Mouse (Mus musculus): ENCODE measurements around the gene Iqschfp. TPM values are rescaled to one million over a fixed set of nuclear protein-coding genes. Genes with fewer than 3 reads are reported as not detected.
A peak's percentile ranks its signal among the peaks of the same experiment; 100 is the strongest.

Gene Iqschfp
- polyA plus RNA-seq, 1 experiment from 2014 or later = not detected

DNA sequence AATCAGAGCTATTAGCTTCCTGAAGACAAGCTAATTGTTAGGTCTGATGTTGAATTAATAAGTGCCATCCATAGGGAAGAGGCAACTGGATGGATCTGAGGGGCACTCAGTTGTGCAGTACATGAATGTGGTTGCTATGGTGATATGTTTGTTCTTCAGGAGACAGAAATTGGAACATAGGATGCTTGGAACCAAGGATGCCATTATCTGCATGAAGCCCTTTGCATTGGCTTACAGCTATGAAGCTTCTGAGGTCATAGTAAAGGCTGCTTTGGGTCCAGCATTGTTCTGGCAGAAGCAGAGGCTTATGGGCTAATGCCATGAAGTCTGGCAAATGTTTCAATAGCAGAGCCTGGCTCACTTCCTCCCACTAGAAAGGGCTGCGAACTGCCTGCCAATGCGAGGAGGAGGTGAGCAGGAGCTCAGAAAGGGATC is 511.8 kb downstream of the Iqschfp start:
- Histone ChIP-seq H3K27ac (ENCODE audit: poor library complexity, severe bottlenecking) (no peak overlapping the region), H3K9ac (no peak overlapping the region), H3K4me1 (replicated peaks) (peaks cover 11% of the 10 kb centered on the region), H3K4me2 (no peak overlapping the region), H3K4me3 (no peak overlapping the region), H3K36me3 (no peaks in the 10 kb centered on the region), H3K9me3 (replicated peaks) (no peaks in the 10 kb centered on the region), H3K27me3 (replicated peaks) (no peaks in the 10 kb centered on the region)
- ATAC-seq (ENCODE audit: insufficient number of reproducible peaks, low FRiP score) = no peak
- WGBS = 85% methylated on average over 2 of the region's 2 CpGs

- Histone ChIP-seq H3K9me3 (replicated peaks) (no peaks in the 10 kb centered on the region), H3K4me1 (replicated peaks) (peaks cover 11% of the 10 kb centered on the region), H3K27me3 (replicated peaks) (no peaks in the 10 kb centered on the region), H3K4me2 (no peak overlapping the region), H3K36me3 (no peaks in the 10 kb centered on the region), H3K27ac (ENCODE audit: poor library complexity, severe bottlenecking) (no peak overlapping the region), H3K9ac (no peak overlapping the region), H3K4me3 (no peak overlapping the region)
- no peak for ATAC-seq (ENCODE audit: insufficient number of reproducible peaks, low FRiP score)
- WGBS = 45% methylated on average over 5 of the region's 5 CpGs
Observed at GRCm38 (mm10) chr3:68405724-68406123, 513.7 kb downstream of the Iqschfp start.

DNA sequence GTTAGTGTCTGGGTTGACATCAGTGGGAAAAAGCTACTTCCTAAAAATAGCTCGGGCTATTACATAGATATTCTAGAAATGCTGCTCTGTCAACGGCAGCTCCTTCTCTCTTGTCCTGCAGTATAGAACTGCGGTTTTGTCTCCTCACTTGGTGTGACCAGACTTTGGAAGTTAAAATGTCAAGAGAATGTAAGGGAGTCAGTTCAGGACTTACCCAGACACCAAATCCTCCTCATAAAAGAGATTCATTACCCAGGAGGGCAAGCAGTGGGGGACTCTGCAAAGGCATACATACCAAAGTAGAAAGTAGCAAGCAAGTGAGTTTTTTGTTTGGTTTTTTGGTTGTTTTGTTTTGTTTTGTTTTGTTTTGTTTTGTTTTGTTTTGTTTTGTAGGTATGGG is 520.2 kb downstream of the Iqschfp start:
- WGBS = 18% methylated on average over 3 of the region's 3 CpGs
- Histone ChIP-seq H3K4me3 (no peak overlapping the region), H3K9me3 (replicated peaks) (no peaks in the 10 kb centered on the region), H3K27me3 (replicated peaks) (no peaks in the 10 kb centered on the region), H3K9ac (no peak overlapping the region), H3K4me1 (replicated peaks) (peaks cover 11% of the 10 kb centered on the region), H3K27ac (ENCODE audit: poor library complexity, severe bottlenecking) (no peak overlapping the region), H3K36me3 (no peaks in the 10 kb centered on the region), H3K4me2 (no peak overlapping the region)
- ATAC-seq (ENCODE audit: insufficient number of reproducible peaks, low FRiP score) = no peak

GRCm38 (mm10) chr3:68419792-68420191 is 527.8 kb downstream of the Iqschfp start:
- Histone ChIP-seq H3K4me2 (no peak overlapping the region), H3K27ac (ENCODE audit: poor library complexity, severe bottlenecking) (no peak overlapping the region), H3K9ac (no peak overlapping the region), H3K4me3 (no peak overlapping the region), H3K4me1 (replicated peaks) (no peaks in the 10 kb centered on the region), H3K9me3 (replicated peaks) (no peaks in the 10 kb centered on the region), H3K27me3 (replicated peaks) (no peaks in the 10 kb centered on the region; the same call in 1 of the 2 replicates), H3K36me3 (no peaks in the 10 kb centered on the region)
- ATAC-seq (ENCODE audit: insufficient number of reproducible peaks, low FRiP score) = no peak
- WGBS = 86% methylated on average over 4 of the region's 4 CpGs

DNA sequence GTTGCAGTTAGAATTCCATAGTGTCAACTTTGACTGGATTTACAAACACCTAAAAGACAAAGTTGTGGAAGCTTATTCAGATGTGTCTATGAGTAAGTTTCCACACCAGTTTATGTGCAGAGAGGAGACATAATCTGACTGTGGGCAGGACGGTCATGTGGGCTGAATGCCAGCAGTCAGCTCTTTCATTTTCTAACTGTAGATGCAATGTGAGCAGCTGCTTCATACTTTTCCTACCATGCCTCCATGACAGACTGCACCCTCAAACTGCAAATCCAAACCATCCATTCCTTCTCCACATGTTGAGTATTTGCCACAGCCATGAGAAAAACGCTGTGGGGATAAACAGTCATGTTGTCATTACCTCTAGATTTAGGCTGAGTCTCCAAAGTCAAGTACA is 528.9 kb downstream of the Iqschfp start:
- WGBS = 65% methylated on average over 2 of the region's 2 CpGs
- no peak overlapping the region for H3K4me2 ChIP-seq

DNA sequence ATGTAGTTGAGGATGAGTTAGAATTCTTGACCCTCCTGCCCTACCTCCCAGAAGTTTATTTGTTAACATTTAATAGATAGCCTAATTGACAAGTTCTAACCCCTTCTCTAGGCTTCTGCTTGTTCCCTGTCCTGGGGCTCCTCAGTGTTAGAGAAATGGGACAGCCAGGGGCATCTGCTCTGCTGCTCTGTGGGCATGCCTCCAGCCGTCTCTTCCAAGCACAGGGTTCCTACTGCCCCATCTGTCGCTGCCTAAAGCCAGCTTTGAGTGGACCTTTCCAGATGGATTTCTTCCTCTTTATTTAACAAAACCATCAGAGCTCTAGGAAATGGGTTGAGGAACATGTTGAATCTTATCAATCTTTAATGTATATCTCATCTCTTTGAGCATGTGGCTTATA is 529.8 kb downstream of the Iqschfp start:
- WGBS = 74% methylated on average over 2 of the region's 2 CpGs
- no peak for ATAC-seq (ENCODE audit: insufficient number of reproducible peaks, low FRiP score)
- no peak overlapping the region for H3K9ac ChIP-seq

More for the DNA sequence above, 528.9 kb downstream of the Iqschfp start:
- no peaks in the 10 kb centered on the region for H3K4me1 ChIP-seq (replicated peaks)
- H3K27me3 ChIP-seq (replicated peaks) = no peaks in the 10 kb centered on the region; the same call in 1 of the 2 replicates
- H3K9ac ChIP-seq = no peak overlapping the region
- no peaks in the 10 kb centered on the region for H3K36me3 ChIP-seq
- ATAC-seq (ENCODE audit: insufficient number of reproducible peaks, low FRiP score) = no peak
- no peaks in the 10 kb centered on the region for H3K9me3 ChIP-seq (replicated peaks)
- no peak overlapping the region for H3K27ac ChIP-seq (ENCODE audit: poor library complexity, severe bottlenecking)
- no peak overlapping the region for H3K4me3 ChIP-seq

DNA sequence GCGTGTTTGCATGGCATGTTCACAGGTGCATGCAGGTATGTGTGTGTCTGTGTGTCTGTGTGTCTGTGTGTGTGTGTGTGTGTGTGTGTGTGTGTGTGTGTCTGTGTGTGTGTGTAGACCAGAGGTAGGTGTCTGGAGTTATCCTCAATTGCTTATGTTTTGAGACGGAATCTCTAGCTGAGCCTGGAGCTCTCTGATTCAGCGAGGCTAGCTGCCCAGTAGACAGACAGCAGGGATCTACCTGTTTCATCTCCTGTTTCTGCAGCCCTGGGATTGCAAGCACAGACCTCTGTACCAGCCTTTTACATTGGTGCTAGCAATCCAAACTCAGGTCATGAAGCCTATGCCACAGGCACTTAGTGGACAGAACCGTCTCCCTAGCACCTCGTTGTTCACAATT is 536.0 kb downstream of the Iqschfp start:
- H3K4me3 ChIP-seq = no peak overlapping the region
- H3K36me3 ChIP-seq = no peaks in the 10 kb centered on the region
- no peak overlapping the region for H3K4me2 ChIP-seq
- H3K27ac ChIP-seq (ENCODE audit: poor library complexity, severe bottlenecking) = no peak overlapping the region
- ATAC-seq (ENCODE audit: insufficient number of reproducible peaks, low FRiP score) = no peak
- H3K9ac ChIP-seq = no peak overlapping the region
- H3K9me3 ChIP-seq (replicated peaks) = no peaks in the 10 kb centered on the region
- no peaks in the 10 kb centered on the region for H3K27me3 ChIP-seq (replicated peaks)
- WGBS = 84% methylated on average over 5 of the region's 5 CpGs
- H3K4me1 ChIP-seq (replicated peaks) = no peaks in the 10 kb centered on the region

More for the DNA sequence above, 529.8 kb downstream of the Iqschfp start:
- Histone ChIP-seq H3K27ac (ENCODE audit: poor library complexity, severe bottlenecking) (no peak overlapping the region), H3K9me3 (replicated peaks) (no peaks in the 10 kb centered on the region), H3K27me3 (replicated peaks) (no peaks in the 10 kb centered on the region; the same call in 1 of the 2 replicates), H3K4me2 (no peak overlapping the region), H3K4me3 (no peak overlapping the region), H3K4me1 (replicated peaks) (no peaks in the 10 kb centered on the region), H3K36me3 (no peaks in the 10 kb centered on the region)

GRCm38 (mm10) chr3:68434435-68434834 is 542.4 kb downstream of the Iqschfp start:
- H3K27me3 ChIP-seq (replicated peaks) = no peaks in the 10 kb centered on the region
- no peak overlapping the region for H3K4me3 ChIP-seq
- H3K27ac ChIP-seq (ENCODE audit: poor library complexity, severe bottlenecking) = no peak overlapping the region
- H3K9ac ChIP-seq = no peak overlapping the region
- H3K4me2 ChIP-seq = no peak overlapping the region
- H3K4me1 ChIP-seq (replicated peaks) = no peaks in the 10 kb centered on the region
- H3K9me3 ChIP-seq (replicated peaks) = no peaks in the 10 kb centered on the region
- no peaks in the 10 kb centered on the region for H3K36me3 ChIP-seq
- ATAC-seq (ENCODE audit: insufficient number of reproducible peaks, low FRiP score) = no peak
- WGBS = 75% methylated on average over 7 of the region's 7 CpGs

DNA sequence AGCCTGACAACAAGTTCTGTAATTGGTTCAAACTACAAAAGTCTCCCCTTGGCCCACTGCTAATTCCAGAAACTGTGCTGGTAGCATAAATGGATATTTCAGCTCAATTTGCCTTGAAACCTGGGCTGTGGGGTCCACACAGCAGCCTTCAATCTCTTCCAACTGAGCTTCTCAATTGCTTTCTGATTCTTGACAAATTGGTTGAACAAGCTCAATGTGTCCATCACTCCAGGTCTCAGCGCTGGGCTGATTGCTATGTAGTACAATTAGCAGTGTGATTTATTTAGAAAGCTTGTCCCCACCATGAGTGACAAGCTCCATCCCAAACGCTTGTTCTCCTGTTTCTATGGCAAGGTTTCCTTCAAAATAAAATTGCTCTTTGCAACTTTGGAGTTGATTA is 542.9 kb downstream of the Iqschfp start:
- H3K36me3 ChIP-seq = no peaks in the 10 kb centered on the region
- no peak overlapping the region for H3K4me3 ChIP-seq
- no peak for ATAC-seq (ENCODE audit: insufficient number of reproducible peaks, low FRiP score)
- H3K9me3 ChIP-seq (replicated peaks) = no peaks in the 10 kb centered on the region
- H3K27ac ChIP-seq (ENCODE audit: poor library complexity, severe bottlenecking) = no peak overlapping the region
- H3K4me1 ChIP-seq (replicated peaks) = no peaks in the 10 kb centered on the region
- no peaks in the 10 kb centered on the region for H3K27me3 ChIP-seq (replicated peaks)
- no peak overlapping the region for H3K4me2 ChIP-seq
- no peak overlapping the region for H3K9ac ChIP-seq
- 74% methylated on average over 2 of the region's 2 CpGs for WGBS

GRCm38 (mm10) chr3:68448480-68448879 is 556.4 kb downstream of the Iqschfp start:
- Histone ChIP-seq H3K4me1 (replicated peaks) (peaks cover 10% of the 10 kb centered on the region), H3K4me2 (no peak overlapping the region), H3K9ac (no peak overlapping the region), H3K36me3 (no peaks in the 10 kb centered on the region), H3K27ac (ENCODE audit: poor library complexity, severe bottlenecking) (no peak overlapping the region), H3K4me3 (no peak overlapping the region), H3K27me3 (replicated peaks) (no peaks in the 10 kb centered on the region), H3K9me3 (replicated peaks) (no peaks in the 10 kb centered on the region)
- ATAC-seq (ENCODE audit: insufficient number of reproducible peaks, low FRiP score) = no peak
- WGBS = 68% methylated on average over 2 of the region's 2 CpGs

DNA sequence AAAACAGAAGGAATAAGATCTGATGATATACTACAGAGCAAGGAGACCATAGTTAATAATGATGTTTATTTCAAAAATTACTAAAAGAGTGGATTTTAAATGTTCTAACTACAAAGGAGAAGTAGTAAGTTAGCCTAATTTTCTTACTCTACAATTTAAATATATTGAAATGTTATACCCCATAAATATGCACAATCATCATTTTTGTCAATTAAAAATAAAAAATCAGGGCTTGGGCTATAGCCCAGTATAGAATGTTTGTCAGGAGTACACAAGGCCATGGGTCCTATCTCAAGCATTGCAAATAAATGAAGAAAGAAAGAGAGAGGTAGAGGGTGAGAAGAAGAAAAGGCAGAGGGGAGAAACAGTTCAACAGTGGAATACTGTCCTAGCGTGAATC is 559.6 kb downstream of the Iqschfp start:
- Histone ChIP-seq H3K27ac (ENCODE audit: poor library complexity, severe bottlenecking) (no peak overlapping the region), H3K36me3 (no peaks in the 10 kb centered on the region), H3K4me3 (no peak overlapping the region), H3K9ac (no peak overlapping the region), H3K4me1 (replicated peaks) (peaks cover 15% of the 10 kb centered on the region), H3K27me3 (replicated peaks) (no peaks in the 10 kb centered on the region), H3K9me3 (replicated peaks) (no peaks in the 10 kb centered on the region), H3K4me2 (no peak overlapping the region)
- no peak for ATAC-seq (ENCODE audit: insufficient number of reproducible peaks, low FRiP score)
- 88% methylated on average over 1 of the region's 1 CpGs for WGBS

DNA sequence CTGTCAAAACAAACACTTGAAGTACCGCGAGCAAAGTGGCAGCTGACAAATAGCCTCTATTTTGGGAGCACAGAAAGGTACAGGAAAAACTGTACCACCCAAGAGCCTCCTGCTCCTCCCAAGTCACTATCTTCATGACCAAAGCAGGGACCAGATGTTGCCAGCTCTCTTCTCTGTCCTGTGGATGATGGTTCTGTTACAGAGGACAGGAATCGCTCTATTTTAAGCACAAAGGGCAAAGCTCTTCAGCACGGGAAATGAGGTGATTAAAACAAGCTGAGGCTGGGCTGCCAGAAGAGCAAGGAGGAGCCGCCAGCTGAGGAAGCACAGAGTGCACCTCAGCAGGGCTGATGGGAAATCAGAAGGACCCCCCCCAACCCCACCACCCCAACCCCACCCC is 561.2 kb downstream of the Iqschfp start:
- peak overlapping the region; percentile 63 for H3K27ac ChIP-seq (ENCODE audit: poor library complexity, severe bottlenecking)
- WGBS = 6% methylated on average over 5 of the region's 5 CpGs
- ATAC-seq (ENCODE audit: insufficient number of reproducible peaks, low FRiP score) = 0 out of 2 replicates have a peak, but pooled peaks have one; percentile 36

More for the DNA sequence above, 561.2 kb downstream of the Iqschfp start:
- Histone ChIP-seq H3K4me1 (replicated peaks) (peaks cover 15% of the 10 kb centered on the region), H3K4me3 (peak overlapping the region; percentile 24; the same call in 1 of the 2 replicates), H3K4me2 (peak overlapping the region; percentile 55), H3K36me3 (no peaks in the 10 kb centered on the region), H3K9ac (peak overlapping the region; percentile 43; the same call in 1 of the 2 replicates), H3K9me3 (replicated peaks) (no peaks in the 10 kb centered on the region), H3K27me3 (replicated peaks) (no peaks in the 10 kb centered on the region)

All from heart, embryonic 12.5 days (tissue).